ENCODE assay signal across 10 mouse cellular contexts in the genomic region with DNA sequence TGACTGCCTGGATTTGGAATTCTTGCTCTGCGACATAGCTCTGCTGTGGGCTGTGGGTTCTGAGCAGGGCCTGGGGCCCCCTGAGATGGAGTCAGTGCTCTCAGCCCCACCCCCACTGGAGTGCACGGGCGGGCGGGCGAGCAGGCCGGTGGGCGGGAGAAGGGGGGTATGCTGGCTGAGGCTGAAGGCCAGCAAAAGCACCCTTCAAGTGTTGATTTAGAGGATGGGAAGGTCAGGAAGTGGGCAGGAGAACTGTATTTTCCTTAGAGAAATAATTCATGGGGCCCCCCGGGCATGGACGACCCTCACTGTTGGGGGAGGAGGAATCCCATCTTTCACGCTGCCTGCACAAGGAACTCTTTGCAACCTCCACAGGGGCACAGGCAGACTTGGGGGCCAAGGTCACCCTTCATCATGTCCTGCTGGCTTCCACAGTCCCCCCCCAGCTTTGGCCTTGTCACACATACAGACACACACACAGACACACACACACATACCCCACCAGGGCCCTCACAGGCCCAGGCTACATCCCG. TPM values are rescaled to one million over a fixed set of nuclear protein-coding genes. Genes with fewer than 3 reads are reported as not detected.
DNase-seq lines count a peak whose midpoint lies in the region; ATAC-seq lines count a peak whose summit lies in the region.
"Had no signal": no experiment of that assay in that cellular context is flagged by ENCODE, and none has a peak within 500 bp of the region (broad histone marks: within the 10 kb centered on the region; RNA-seq: fewer than 3 reads in every experiment).

No protein-coding gene starts in this region.

- no peaks in the 10 kb centered on the region for H3K27me3 ChIP-seq in forebrain, embryonic 10.5 days (ENCODE audit: poor library complexity, severe bottlenecking)
- no peaks in the 10 kb centered on the region for H3K27me3 ChIP-seq in forebrain, embryonic 13.5 days
- no peaks in the 10 kb centered on the region for H3K27me3 ChIP-seq in limb, embryonic 12.5 days
- H3K27me3 ChIP-seq in neural tube, embryonic 15.5 days (replicated peaks): no peaks in the 10 kb centered on the region

- no peak overlapping the region for H3K4me3 ChIP-seq in forebrain, embryonic 10.5 days
- H3K4me3 ChIP-seq in forebrain, embryonic 13.5 days: no peak overlapping the region
- H3K4me3 ChIP-seq in limb, embryonic 12.5 days (replicated peaks): no peak overlapping the region
- H3K4me3 ChIP-seq in neural tube, embryonic 15.5 days (replicated peaks): no peak overlapping the region

- WGBS in forebrain, embryonic 10.5 days: 41% methylated on average over 11 of the region's 11 CpGs
- 38% methylated on average over 11 of the region's 11 CpGs for WGBS in forebrain, embryonic 13.5 days
- WGBS in limb, embryonic 12.5 days: 6% methylated on average over 11 of the region's 11 CpGs
- WGBS in neural tube, embryonic 15.5 days: 12% methylated on average over 11 of the region's 11 CpGs

- no peak for DNase-seq in forebrain, embryonic 10.5 days (ENCODE audit: extremely low spot score, low spot score)
- DNase-seq in kidney, postnatal 4 days: peak; percentile 68 to 77
- no peak for DNase-seq in kidney, postnatal 25 days
- no peak for DNase-seq in gastrocnemius, postnatal 4 days (ENCODE audit: low spot score in 2 of 2)
- no peak for DNase-seq in cerebellum, adult 9-10 months
- DNase-seq: cerebellum, adult 2 months had no signal

- peaks cover 80% of the 10 kb centered on the region for H3K4me1 ChIP-seq in forebrain, embryonic 10.5 days
- H3K4me1 ChIP-seq in forebrain, embryonic 13.5 days: peaks cover 23% of the 10 kb centered on the region
- peaks cover 96% of the 10 kb centered on the region for H3K4me1 ChIP-seq in limb, embryonic 12.5 days (replicated peaks)
- peaks cover 28% of the 10 kb centered on the region for H3K4me1 ChIP-seq in neural tube, embryonic 15.5 days

- peak overlapping the region; percentile 87 for H3K27ac ChIP-seq in forebrain, embryonic 10.5 days
- H3K27ac ChIP-seq in forebrain, embryonic 13.5 days: no peak overlapping the region
- H3K27ac ChIP-seq in limb, embryonic 12.5 days: peak overlapping the region; percentile 96
- peak overlapping the region; percentile 41; the same call in 1 of the 2 replicates for H3K27ac ChIP-seq in neural tube, embryonic 15.5 days (replicated peaks)

- no peak overlapping the region for H3K4me2 ChIP-seq in forebrain, embryonic 13.5 days
- H3K4me2 ChIP-seq in limb, embryonic 12.5 days: peak overlapping the region; percentile 27
- no peak overlapping the region for H3K4me2 ChIP-seq in neural tube, embryonic 15.5 days

- no peaks in the 10 kb centered on the region for H3K9me3 ChIP-seq in forebrain, embryonic 10.5 days
- no peaks in the 10 kb centered on the region for H3K9me3 ChIP-seq in forebrain, embryonic 13.5 days (replicated peaks)
- H3K9me3 ChIP-seq in limb, embryonic 12.5 days: no peaks in the 10 kb centered on the region
- no peaks in the 10 kb centered on the region for H3K9me3 ChIP-seq in neural tube, embryonic 15.5 days (replicated peaks)

- no peak for ATAC-seq in forebrain, embryonic 13.5 days
- no peak for ATAC-seq in limb, embryonic 12.5 days (ENCODE audit: insufficient number of reproducible peaks, insufficient read depth, low FRiP score, low TSS enrichment, low read depth)
- peak; percentile 74; the same call in 1 of the 2 replicates for ATAC-seq in neural tube, embryonic 15.5 days (ENCODE audit: low FRiP score)

- H3K36me3 ChIP-seq in forebrain, embryonic 10.5 days (replicated peaks): peaks cover 33% of the 10 kb centered on the region
- H3K36me3 ChIP-seq in forebrain, embryonic 13.5 days (ENCODE audit: poor library complexity, severe bottlenecking): peaks cover 13% of the 10 kb centered on the region
- peaks cover 12% of the 10 kb centered on the region; the same call in 1 of the 2 replicates for H3K36me3 ChIP-seq in limb, embryonic 12.5 days
- H3K36me3 ChIP-seq in neural tube, embryonic 15.5 days: peaks cover 9% of the 10 kb centered on the region

- H3K9ac ChIP-seq in forebrain, embryonic 13.5 days: no peak overlapping the region
- peak overlapping the region; percentile 40; the same call in 1 of the 2 replicates for H3K9ac ChIP-seq in limb, embryonic 12.5 days (replicated peaks)
- no peak overlapping the region for H3K9ac ChIP-seq in neural tube, embryonic 15.5 days (replicated peaks)

RNA-seq across cellular contexts. Expression of a gene that starts 10.4 kb away (rescaled TPM):
- polyA plus RNA-seq in forebrain, embryonic 10.5 days (2016; fragmentation: Nextera tagmentation; extraction: Ambion mirVana): 15.8 and 16.1 TPM in 2 replicates
- 16.2 and 16.5 TPM in 2 replicates for polyA plus RNA-seq in forebrain, embryonic 13.5 days (2015; fragmentation: Nextera tagmentation; extraction: Ambion mirVana)
- polyA plus RNA-seq in limb, embryonic 12.5 days (2016; fragmentation: Nextera tagmentation; extraction: Ambion mirVana): 29.4 and 33.3 TPM in 2 replicates
- 21.0 and 27.9 TPM in 2 replicates for polyA plus RNA-seq in neural tube, embryonic 15.5 days (2015; fragmentation: Nextera tagmentation; extraction: Ambion mirVana)
- 1 to 10 TPM; 6.3 to 9.4 TPM for total RNA-seq in gastrocnemius, postnatal 4 days (2021)

RNA-seq across cellular contexts. Expression of a gene that starts 44.2 kb away (rescaled TPM):
- polyA plus RNA-seq in forebrain, embryonic 10.5 days (2016; fragmentation: Nextera tagmentation; extraction: Ambion mirVana): 0.33 and 1.1 TPM in 2 replicates
- 0.28 and 0.77 TPM in 2 replicates for polyA plus RNA-seq in forebrain, embryonic 13.5 days (2015; fragmentation: Nextera tagmentation; extraction: Ambion mirVana)
- polyA plus RNA-seq in limb, embryonic 12.5 days (2016; fragmentation: Nextera tagmentation; extraction: Ambion mirVana): 14.3 and 17.3 TPM in 2 replicates
- 14.9 and 26.9 TPM in 2 replicates for polyA plus RNA-seq in neural tube, embryonic 15.5 days (2015; fragmentation: Nextera tagmentation; extraction: Ambion mirVana)
- total RNA-seq in gastrocnemius, postnatal 4 days (2021): over 10,000 TPM in 1 of 2 experiments, 1,000 to 10,000 TPM in 1; 9,881 to 10,830 TPM
- total RNA-seq: layer of hippocampus, postnatal 25 days had no signal

Comparison
In these comparisons a context has a peak if more than half of its experiments do, and no peak if none do; other contexts are left out.
1. DNase-seq: peak in kidney, postnatal 4 days (2 of 2); none in forebrain, embryonic 10.5 days (single experiment), kidney, postnatal 25 days (0 of 2), gastrocnemius, postnatal 4 days (0 of 2) and cerebellum, adult 9-10 months (single experiment).